Mouse (Mus musculus) naive thymus-derived CD4-positive, alpha-beta T cell, adult 2 months (primary cell): ENCODE measurements at regions not wholly inside any gene's neighbourhood (a gene's known extent, or its start where the extent isn't known, plus 50 kb on each side); places are given as distances from the start of the nearest gene placed in this dataset.
"Not testable (repeated sequence)": the region's sequence is repeated elsewhere in the genome, so short reads cannot be mapped to it uniquely, and the experiment has no call there.

Experiments
- DNase-seq: peaks from one replicate; pipeline ENCODE4 v3.0.0-alpha.2; 2011; ENCODE audit warnings: low read depth

DNA sequence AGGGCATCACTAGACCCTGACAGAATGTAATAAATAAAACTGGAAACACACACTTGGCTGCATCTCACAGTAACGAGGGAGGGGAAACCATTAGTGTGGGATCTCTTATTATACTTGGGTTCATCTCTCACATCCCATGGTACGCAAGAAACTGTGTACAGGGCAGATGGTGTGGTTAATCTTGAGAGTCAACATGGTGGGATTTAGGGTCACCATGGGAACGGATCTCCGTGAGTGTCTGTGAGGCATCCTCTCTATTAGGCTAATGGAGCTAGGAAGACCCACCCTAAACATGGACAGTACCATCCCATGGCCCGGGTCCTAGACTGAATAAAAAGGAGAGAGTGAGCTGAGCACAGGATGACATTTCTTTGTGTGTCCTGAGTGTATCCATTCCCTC is 130.1 kb upstream of the Dapk1 start:
- DNase-seq = no peak

DNA sequence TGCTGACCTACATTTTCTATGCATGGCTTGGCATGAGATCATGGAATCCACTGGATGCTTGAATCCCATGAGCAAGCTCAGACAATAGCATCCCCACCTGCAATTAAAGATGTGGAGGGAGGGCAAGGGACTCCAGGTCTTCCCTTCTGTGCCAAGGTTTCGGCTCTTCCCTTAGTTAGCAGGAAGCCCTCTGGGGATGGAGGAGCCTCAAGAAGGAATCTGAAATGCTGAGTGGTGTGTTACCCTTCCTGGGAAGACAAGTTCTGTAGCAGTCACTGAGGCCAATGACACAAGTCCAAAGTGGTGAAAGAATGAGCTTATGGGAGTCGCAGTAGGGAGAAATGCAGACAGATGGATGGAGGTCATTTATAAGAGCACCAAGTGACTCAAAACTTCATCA is 125.4 kb upstream of the Dapk1 start:
- no peak for DNase-seq

DNA sequence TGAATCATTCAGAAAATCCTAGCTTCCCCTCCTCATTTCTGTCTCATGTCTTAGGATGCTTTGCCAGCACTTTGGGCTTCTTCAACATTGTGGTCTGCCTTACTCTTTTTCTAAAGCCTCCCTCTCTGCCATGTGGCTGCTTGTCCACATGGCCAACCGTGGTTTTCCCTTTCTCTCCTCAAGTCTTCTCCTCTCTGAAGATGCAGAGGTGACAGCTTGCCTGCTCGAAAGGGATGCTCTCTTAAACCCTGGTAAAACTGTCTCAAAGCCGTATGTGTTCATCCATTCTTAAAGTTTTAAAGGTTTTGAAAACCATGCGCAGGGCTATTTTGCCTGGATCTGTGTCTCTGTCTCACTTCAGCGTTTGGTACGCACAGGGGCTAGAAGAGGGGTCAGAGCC is 123.4 kb upstream of the Dapk1 start:
- DNase-seq = no peak

DNA sequence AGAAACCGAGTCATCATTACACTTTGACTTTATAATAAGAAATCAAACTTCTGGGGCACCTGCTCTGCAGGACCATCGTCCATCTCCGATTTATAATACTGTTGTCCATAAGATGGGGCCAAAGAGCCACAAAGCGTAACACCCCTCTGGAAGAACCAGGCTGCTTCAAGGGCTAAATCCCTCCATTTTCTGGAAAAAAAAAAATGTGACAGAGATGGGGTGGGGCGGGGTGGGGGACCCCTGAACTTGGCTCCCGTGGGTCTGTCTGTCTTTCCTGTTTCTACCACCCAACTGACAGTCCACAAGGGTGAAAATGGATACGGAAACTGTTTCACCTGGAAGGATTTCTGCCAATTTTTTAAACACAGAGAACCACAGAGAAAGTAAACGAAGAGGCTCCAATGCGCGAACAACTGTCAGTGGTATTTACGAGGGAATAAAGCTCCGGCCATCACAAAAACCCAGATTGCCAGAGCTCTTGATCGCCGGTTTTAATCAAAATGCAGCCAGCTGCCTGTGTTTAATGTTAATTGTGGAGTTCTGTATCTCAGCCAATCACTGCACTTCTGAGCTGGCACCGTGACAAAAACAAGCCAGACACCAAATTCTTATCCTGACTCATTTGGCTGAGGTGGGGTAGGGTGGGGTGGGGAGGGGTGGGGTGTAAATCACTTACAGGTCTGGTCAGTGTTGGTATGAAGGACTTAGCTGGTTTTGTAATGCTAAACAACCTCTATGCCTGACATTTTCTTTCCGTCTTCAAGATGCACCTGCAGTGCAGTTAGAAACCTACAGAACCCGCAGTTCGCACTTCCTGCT is 122.5 kb upstream of the Dapk1 start:
- DNase-seq = peak; percentile 19

DNA sequence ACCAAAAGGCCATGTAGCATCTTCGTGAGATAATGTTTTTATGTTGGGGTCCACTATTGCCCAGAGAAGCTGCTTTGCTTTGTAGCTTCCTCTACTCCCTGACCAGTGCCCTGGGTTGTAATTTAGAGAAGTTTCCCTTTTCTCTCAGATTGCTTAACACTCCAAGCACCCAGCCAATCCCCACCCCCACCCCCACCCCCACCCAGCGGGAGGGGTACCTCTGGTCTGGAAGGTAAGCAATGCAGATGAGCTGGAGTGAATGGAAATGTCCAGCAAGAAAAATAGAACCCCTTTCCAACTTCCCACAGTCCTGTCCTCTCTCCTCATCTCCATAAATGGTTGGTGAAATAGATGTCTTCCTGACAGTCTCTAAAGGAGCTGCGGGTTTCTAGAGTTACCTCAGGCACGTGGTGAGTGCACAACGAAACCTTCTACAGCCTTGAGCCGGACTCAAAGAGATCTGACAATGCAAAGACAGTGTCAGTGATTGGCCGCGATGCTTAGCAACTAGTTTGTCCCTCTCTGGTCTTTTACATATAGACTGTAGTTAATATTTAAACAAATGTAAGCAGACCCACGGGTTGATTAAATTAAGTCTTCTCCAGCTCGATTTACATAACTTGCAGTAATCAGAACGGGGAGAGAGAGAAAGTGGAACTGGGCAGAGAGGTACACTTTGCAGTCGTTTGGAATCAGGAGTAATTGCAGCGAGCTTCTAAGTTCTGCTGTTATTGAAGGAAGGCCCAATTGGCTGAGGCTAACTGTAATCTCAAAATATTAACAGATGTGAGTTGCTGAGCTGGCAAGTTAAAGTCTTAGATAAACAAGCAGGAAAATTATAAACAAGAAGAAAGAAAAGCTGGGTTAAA is 121.7 kb upstream of the Dapk1 start:
- DNase-seq = peak; percentile 10

- DNase-seq = peak; percentile 10
These were observed 120.9 kb upstream of the Dapk1 start for GRCm38 (mm10) chr13:60480731-60481431.

GRCm38 (mm10) chr13:60481451-60481850 is 120.3 kb upstream of the Dapk1 start:
- not testable (repeated sequence) for DNase-seq

GRCm38 (mm10) chr13:60481946-60482345 is 119.8 kb upstream of the Dapk1 start:
- DNase-seq = no peak

- no peak for DNase-seq
These were observed 115.6 kb upstream of the Dapk1 start for GRCm38 (mm10) chr13:60486105-60486504.

GRCm38 (mm10) chr13:60486871-60487270 is 114.9 kb upstream of the Dapk1 start:
- no peak for DNase-seq

- no peak for DNase-seq
These were observed 113.4 kb upstream of the Dapk1 start for GRCm38 (mm10) chr13:60488131-60488883.

DNA sequence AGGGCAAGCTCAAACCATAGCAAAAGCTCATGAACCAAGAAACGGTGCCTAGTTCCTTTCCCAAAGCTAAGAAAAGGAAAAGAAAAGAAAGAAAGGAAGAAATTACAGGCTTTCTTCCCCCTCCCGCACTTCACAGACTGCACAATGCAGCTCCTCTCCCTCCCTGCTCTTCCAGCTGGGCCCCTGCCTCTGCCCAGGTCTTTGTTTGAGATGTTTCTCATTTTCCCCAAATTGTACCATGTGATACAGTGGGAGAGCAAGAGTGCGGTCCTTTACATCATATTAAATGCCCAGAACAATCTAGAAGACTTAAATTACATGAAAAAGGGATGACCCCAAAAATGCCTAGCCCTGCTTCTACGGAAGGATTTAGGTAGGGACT is 112.9 kb upstream of the Dapk1 start:
- no peak for DNase-seq

GRCm38 (mm10) chr13:60491948-60492464 is 109.7 kb upstream of the Dapk1 start:
- DNase-seq = no peak

DNA sequence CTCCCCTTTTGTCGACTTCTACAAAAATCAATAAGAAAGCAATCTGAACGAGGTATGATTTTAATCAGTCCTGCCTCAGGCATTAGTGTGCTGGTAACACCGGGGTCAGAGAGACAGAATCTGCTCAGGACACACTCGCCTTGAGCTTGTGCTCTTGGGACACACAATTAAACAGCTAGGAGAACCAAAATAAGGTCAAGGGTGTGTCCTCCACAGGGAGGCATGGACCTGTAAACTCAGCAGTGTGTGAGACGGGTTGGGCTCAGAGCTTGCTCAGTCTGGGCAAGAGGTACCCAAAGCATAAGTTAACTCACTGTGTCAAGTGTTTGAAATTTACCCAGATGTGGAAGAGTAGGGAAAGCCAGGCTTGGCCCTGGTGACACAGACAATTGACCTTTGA is 107.9 kb upstream of the Dapk1 start:
- no peak for DNase-seq

DNA sequence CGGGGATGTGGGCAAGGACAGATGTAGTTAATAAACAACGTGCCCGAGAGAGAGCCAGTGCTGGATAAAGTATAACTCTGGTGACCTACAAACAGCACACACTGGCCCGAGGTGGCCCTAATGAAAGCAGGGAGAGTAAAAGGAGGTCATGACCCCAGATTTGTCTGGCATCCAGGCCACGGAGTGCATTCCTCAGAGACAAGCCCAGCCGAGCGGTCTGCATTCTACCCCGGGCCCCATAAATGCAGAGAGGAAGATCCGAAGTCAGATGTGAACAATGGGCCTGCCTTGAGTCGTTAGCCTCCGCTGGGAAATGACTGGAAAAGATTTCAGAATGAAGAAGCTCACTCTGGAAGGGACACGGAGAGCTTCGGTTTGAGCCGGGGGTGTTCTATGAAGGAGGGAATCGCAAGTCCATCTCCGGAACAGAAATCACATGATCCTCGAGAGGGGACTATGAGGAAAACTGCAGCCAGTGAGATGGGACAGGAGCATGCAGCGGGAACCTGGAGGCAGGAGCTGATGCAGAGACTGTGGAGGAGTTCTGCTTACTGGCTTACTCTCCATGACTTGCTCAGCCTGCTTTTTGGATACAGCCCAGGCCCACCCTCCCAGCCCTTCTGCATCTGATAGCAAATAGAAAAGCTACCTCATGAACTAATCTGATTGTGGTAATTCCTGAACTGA is 103.9 kb upstream of the Dapk1 start:
- DNase-seq = no peak

DNA sequence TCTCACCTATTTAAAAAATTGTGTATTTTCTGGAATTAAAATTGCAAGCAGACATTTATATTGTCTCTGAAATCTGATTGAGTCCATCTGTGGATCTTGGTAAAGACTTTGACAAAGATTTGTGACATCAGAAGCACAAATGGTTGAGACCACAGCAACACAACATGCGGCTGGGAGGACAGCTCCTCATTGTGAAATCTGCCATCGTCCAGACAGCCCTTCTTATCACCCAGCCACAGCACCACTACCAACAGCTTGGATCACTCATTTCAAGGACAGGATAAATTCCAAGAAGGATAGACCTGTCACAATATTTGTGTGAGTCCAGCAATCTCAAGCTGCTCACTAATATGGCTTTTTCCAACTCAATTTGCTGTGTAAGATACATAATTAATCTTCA is 97.6 kb upstream of the Dapk1 start:
- DNase-seq = no peak

GRCm38 (mm10) chr13:60507611-60508010 is 94.1 kb upstream of the Dapk1 start:
- no peak for DNase-seq

DNA sequence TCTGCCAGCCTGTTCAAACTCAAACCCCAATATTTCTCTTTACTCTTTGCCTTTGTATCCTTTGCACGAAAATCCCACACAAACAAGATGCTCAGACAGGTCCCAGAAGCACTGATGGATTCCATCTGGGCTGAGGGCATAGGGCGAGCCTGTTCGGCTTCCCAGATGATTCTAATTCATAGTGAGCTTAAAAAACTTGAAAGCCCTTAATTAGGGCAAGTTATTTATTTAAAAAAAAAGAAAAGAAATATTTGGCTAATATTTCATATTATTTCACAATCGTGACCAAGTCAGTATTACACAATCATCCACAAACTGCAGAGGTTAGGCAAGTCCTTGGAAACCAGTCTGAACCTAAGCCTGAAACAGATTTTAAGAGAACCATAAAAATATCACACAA is 93.7 kb upstream of the Dapk1 start:
- no peak for DNase-seq

DNA sequence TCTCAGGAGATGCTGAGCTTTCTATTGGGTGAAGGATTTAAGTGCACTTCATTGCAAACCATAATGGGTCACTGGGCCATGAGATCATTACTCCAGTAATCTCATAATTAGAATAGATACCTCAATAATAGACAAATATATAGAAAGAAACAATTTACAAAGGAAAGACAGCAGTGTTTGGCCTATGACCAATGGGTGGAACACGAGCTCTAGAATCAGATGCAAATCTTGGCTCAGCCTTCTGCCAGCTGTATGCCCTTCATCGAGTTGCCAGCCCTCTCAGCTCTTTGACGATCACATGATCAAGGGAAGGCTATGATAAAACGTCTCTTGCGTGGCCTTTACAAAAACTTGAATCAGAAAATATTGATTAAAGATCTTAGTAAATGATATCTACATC is 92.9 kb upstream of the Dapk1 start:
- DNase-seq = no peak

- no peak for DNase-seq
These were observed 90.6 kb upstream of the Dapk1 start for GRCm38 (mm10) chr13:60511101-60511500.

DNA sequence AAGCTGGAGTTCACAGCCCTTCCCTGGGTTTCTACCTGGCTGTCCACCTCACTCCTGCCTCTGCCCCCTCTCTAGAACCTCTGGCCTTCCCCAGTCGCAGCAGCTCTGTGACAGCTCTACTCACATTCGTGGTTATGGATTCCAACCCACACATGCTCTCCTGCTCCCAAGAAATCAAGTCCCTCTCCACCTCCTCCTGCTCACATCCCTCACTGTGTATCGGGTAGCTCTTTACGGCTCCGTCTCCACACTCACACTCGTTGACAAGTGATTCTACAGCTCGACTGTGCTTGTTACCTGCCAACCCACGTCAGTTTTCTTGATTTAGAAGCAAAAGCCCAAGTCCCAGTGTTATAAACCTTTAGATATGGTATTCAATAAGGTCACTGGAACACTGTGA is 90.1 kb upstream of the Dapk1 start:
- no peak for DNase-seq
